Mouse (Mus musculus) kidney, adult 2 months (tissue): ENCODE data around the gene Arhgef18.

Source experiments
- CTCF ChIP-seq: fragments of 200-500 bp; conservative IDR thresholded peaks from 2 replicates; pipeline ENCODE4 v1.5.1; 2011; ENCODE audit warnings: low read depth, mild to moderate bottlenecking, control low read depth, low read length, moderate library complexity, mixed read lengths; ENCODE audit not compliant: insufficient read depth, insufficient read length
- POLR2A ChIP-seq: fragments of 200-500 bp; IDR thresholded peaks from one replicate; pipeline ENCODE4 v1.6.1; 2011; ENCODE audit warnings: low read depth, low read length, control low read depth

GRCm38 (mm10) chr8:3429966-3430365 is 37.2 kb downstream of the Arhgef18 start:
- TF ChIP-seq POLR2A (no peak), CTCF (no peak)
